Mouse (Mus musculus): Measurements from ENCODE around the gene Dao.

- no peak for TF ChIP-seq TAL1 (IDR thresholded peaks at IDR 0.05; ENCODE audit: low read length)
- TF ChIP-seq GATA1 (IDR thresholded peaks at IDR 0.05; ENCODE audit: low read length): no peak
These were observed 17.1 kb upstream of the Dao start for GRCm38 (mm10) chr5:113986182-113986961.
